Mouse (Mus musculus) bone marrow, adult 2 months (tissue): ENCODE results near the gene Hdlbp. TPM values are rescaled to one million over a fixed set of nuclear protein-coding genes. Genes with fewer than 3 reads are reported as not detected.

Experiments
- H3K27ac ChIP-seq: fragments of 200-500 bp; 2 replicates; pipeline ENCODE4 v1.5.1; 2012; ENCODE audit warnings: low read depth, mild to moderate bottlenecking, control low read depth, inconsistent platforms, low read length; ENCODE audit not compliant: control insufficient read depth, poor library complexity, insufficient read depth
- H3K4me1 ChIP-seq: fragments of 200-500 bp; 2 replicates; pipeline ENCODE4 v1.6.1; 2011; ENCODE audit warnings: low read length; ENCODE audit not compliant: control insufficient read depth, insufficient read depth
- H3K4me3 ChIP-seq: fragments of 200-500 bp; replicated peaks from 2 replicates; pipeline ENCODE3; 2011; ENCODE audit warnings: mild to moderate bottlenecking, low read depth, low read length, control low read depth; ENCODE audit not compliant: control insufficient read depth
- CTCF ChIP-seq: fragments of 200-500 bp; IDR thresholded peaks from 2 replicates; pipeline ENCODE4 v1.5.1; 2011; ENCODE audit warnings: low read length, control low read depth; ENCODE audit not compliant: control insufficient read depth, insufficient read depth
- POLR2A ChIP-seq: fragments of 200-500 bp; IDR thresholded peaks from 2 replicates; pipeline ENCODE4 v1.6.1; 2011; ENCODE audit warnings: low read depth, mild to moderate bottlenecking, control low read depth, low read length, borderline replicate concordance; ENCODE audit not compliant: control insufficient read depth
- WGBS: fragments of 180-500 bp; shearing (Covaris S2); methylation state at CpG from one replicate; pipeline ENCODE4 v1.1.7; 2018; 5-methylcytosine and 5-hydroxymethylcytosine counted together
- polyA plus RNA-seq: library from polyadenylated mRNA; stranded (reverse); fragments of >200 nt; gene quantifications from 2 replicates; pipeline ENCODE4 v1.2.4, GENCODE M21; 2011; ENCODE audit warnings: low replicate concordance; ENCODE audit not compliant: missing spikeins, insufficient read depth, insufficient read length

The Hdlbp gene
- polyA plus RNA-seq, 1 experiment: 43.9 TPM

DNA sequence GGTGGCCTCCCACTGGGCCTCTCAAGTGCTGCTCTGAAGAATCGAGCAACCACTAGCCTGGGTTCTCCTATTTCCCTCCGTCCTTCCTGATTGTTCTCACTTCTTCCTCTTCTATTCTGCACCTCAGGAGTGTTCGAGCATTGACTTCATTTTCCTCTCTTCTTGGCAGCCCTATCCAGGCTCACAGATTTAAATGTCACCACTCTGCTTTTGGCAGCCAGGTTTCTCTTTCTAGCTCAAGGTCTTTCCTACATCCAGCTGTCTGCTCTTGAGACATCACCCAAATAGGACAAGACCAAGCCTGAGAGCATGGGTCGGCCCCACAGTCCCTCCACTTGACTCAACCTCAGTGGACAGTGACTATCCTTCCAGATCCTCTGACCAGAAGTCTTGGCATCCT lies 116.0 kb downstream of the Hdlbp start:
- Histone ChIP-seq H3K4me1 (no peaks in the 10 kb centered on the region), H3K27ac (no peak overlapping the region), H3K4me3 (no peak overlapping the region)
- TF ChIP-seq POLR2A (no peak), CTCF (no peak)
- 74% methylated on average over 4 of the region's 4 CpGs for WGBS

Other genes with a start within 250 kb of the Hdlbp start
- 2.9 and 4.7 TPM in 2 replicates for gene Sned1, start 243.0 kb downstream of the Hdlbp start, polyA plus RNA-seq
- 9.7 and 15.6 TPM in 2 replicates for gene Mterf4, start 172.9 kb downstream of the Hdlbp start, polyA plus RNA-seq
- 14.6 and 17.9 TPM in 2 replicates for gene Ppp1r7, start 136.0 kb downstream of the Hdlbp start, polyA plus RNA-seq
- 16.7 and 19.6 TPM in 2 replicates for gene Pask, start 135.3 kb downstream of the Hdlbp start, polyA plus RNA-seq
- not detected in 2 replicates for gene Ano7, start 104.9 kb downstream of the Hdlbp start, polyA plus RNA-seq
- 0.65 and 0.82 TPM in 2 replicates for gene Farp2, start 33.3 kb upstream of the Hdlbp start, polyA plus RNA-seq
- 40.0 and 71.0 TPM in 2 replicates for gene Stk25, start 179.8 kb upstream of the Hdlbp start, polyA plus RNA-seq
- gene Bok, start 206.8 kb upstream of the Hdlbp start, polyA plus RNA-seq: 1.3 and 3.1 TPM in 2 replicates